ENCODE assay signal across 13 mouse cellular contexts in the genomic region with DNA sequence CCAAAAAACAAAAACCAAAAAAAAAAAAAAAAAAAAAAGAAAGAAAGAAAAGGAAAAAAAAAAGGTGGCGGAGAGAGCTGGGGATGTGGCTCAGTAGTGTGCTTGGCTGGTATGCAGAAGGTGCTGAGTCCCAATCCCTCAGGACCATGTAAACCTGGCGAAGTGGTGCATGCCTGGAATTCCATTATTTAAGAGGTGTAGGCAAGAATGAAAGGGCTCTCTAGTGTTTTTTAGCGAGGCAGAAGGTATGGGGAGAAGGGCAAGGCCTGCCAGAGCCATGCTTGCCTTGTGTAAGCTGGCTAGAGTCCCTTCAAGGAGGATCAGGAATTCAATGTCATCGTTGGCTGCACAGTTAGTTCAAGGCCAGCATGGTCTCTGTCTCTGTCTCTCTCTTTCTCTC. TPM values are rescaled to one million over a fixed set of nuclear protein-coding genes. Genes with fewer than 3 reads are reported as not detected.
DNase-seq lines count a peak whose midpoint lies in the region; ATAC-seq and TF ChIP-seq lines count a peak whose summit lies in the region.
"Had no signal": no experiment of that assay in that cellular context is flagged by ENCODE, and none has a peak within 500 bp of the region (broad histone marks: within the 10 kb centered on the region; RNA-seq: fewer than 3 reads in every experiment).

No protein-coding gene starts in this region.

- H3K9me3 ChIP-seq in megakaryocyte, embryonic 14.5 days, result no peaks in the 10 kb centered on the region
- no peaks in the 10 kb centered on the region for H3K9me3 ChIP-seq in liver, embryonic 14.5 days (ENCODE audit: control insufficient read depth, low read length)
- H3K9me3 ChIP-seq in stomach, postnatal 0 days (ENCODE audit: control insufficient read depth, low read length), result no peaks in the 10 kb centered on the region

- 95% methylated on average over 4 of the region's 4 CpGs for WGBS in cerebellum, adult 2 months
- 57% methylated on average over 4 of the region's 4 CpGs for WGBS in liver, embryonic 14.5 days (ENCODE audit: insufficient replicate concordance)
- 79% methylated on average over 4 of the region's 4 CpGs for WGBS in stomach, postnatal 0 days

- H3K4me3 ChIP-seq in cerebellum, adult 2 months (replicated peaks; ENCODE audit: insufficient read depth, low read depth, low read length), result no peak overlapping the region
- peak overlapping the region; percentile 90 for H3K4me3 ChIP-seq in megakaryocyte, embryonic 14.5 days (replicated peaks)
- H3K4me3 ChIP-seq in liver, embryonic 14.5 days (ENCODE audit: insufficient read depth in 1 of 2, low read depth in 2 of 2, low read length in 2 of 2), result no peak overlapping the region
- no peak overlapping the region for H3K4me3 ChIP-seq in stomach, postnatal 0 days (ENCODE audit: low read depth, low read length)

- H3K4me1 ChIP-seq in cerebellum, adult 2 months (ENCODE audit: control insufficient read depth, insufficient read depth, low read length), result peaks cover 14% of the 10 kb centered on the region; the same call in 1 of the 2 replicates
- H3K4me1 ChIP-seq in megakaryocyte, embryonic 14.5 days, result peaks cover 55% of the 10 kb centered on the region
- H3K4me1 ChIP-seq in liver, embryonic 14.5 days (replicated peaks; ENCODE audit: control insufficient read depth in 2 of 2, insufficient read depth in 2 of 2, low read length in 1 of 2), result peaks cover 4 to 8% of the 10 kb centered on the region in 2 experiments; a peak in 1 of 4 replicates
- H3K4me1 ChIP-seq in stomach, postnatal 0 days (replicated peaks; ENCODE audit: control insufficient read depth, insufficient read depth), result no peaks in the 10 kb centered on the region

- no peaks in the 10 kb centered on the region for H3K27me3 ChIP-seq in cerebellum, adult 2 months (ENCODE audit: control insufficient read depth, insufficient read depth, low read length)
- H3K27me3 ChIP-seq in megakaryocyte, embryonic 14.5 days (replicated peaks), result peaks cover 5% of the 10 kb centered on the region
- no peaks in the 10 kb centered on the region for H3K27me3 ChIP-seq in liver, embryonic 14.5 days (ENCODE audit: control insufficient read depth, insufficient read depth, low read length)
- no peaks in the 10 kb centered on the region for H3K27me3 ChIP-seq in stomach, postnatal 0 days (ENCODE audit: control insufficient read depth, insufficient read depth, low read length)

- TF ChIP-seq EP300 in liver, embryonic 14.5 days (IDR thresholded peaks at IDR 0.05; ENCODE audit: low read depth), result no peak
- no peak for TF ChIP-seq EP300 in stomach, postnatal 0 days (optimal IDR thresholded peaks at IDR 0.05)

- peak in 1 of 2 experiments; percentile 7 for DNase-seq in cerebellum, adult 2 months
- no peak for DNase-seq in cerebellum, adult 11 months
- DNase-seq in liver, embryonic 14.5 days (ENCODE audit: low read depth in 3 of 3, low spot score in 3 of 3), result no peak
- no peak for DNase-seq in stomach, postnatal 0 days (ENCODE audit: low spot score)
- no peak for DNase-seq in thymus, postnatal 14 days
- DNase-seq in adrenal gland, adult 2 months, result no peak
- DNase-seq: kidney, adult 18-20 months; right cerebral cortex, adult 18-20 months had no signal

- H3K9ac ChIP-seq in liver, embryonic 14.5 days (replicated peaks), result peak overlapping the region; percentile 9; the same call in 1 of the 2 replicates
- H3K9ac ChIP-seq in stomach, postnatal 0 days (ENCODE audit: low read length), result no peak overlapping the region

- peak overlapping the region; percentile 71 for H3K4me2 ChIP-seq in liver, embryonic 14.5 days (ENCODE audit: low read depth)
- no peak overlapping the region for H3K4me2 ChIP-seq in stomach, postnatal 0 days (replicated peaks; ENCODE audit: low read depth)

- ATAC-seq in megakaryocyte, adult 5-6 weeks (ENCODE audit: poor library complexity, severe bottlenecking), result no peak
- no peak for ATAC-seq in liver, embryonic 14.5 days (ENCODE audit: insufficient read depth)
- no peak for ATAC-seq in stomach, postnatal 0 days (ENCODE audit: low FRiP score, low TSS enrichment)

- TF ChIP-seq POLR2A in cerebellum, adult 2 months (IDR thresholded peaks at IDR 0.05; ENCODE audit: borderline replicate concordance, insufficient read depth, low read length), result no peak

- no peak for TF ChIP-seq CTCF in cerebellum, adult 2 months (IDR thresholded peaks at IDR 0.05; ENCODE audit: borderline replicate concordance, insufficient read depth, low read depth, low read length)
- no peak for TF ChIP-seq CTCF in liver, embryonic 14.5 days (IDR thresholded peaks at IDR 0.05; ENCODE audit: low read depth)
- no peak for TF ChIP-seq CTCF in stomach, postnatal 0 days (IDR thresholded peaks at IDR 0.05; ENCODE audit: low read depth)

- H3K36me3 ChIP-seq in megakaryocyte, embryonic 14.5 days (replicated peaks; ENCODE audit: low read length), result no peaks in the 10 kb centered on the region
- no peaks in the 10 kb centered on the region for H3K36me3 ChIP-seq in liver, embryonic 14.5 days (replicated peaks; ENCODE audit: control insufficient read depth, insufficient read depth, low read depth)
- no peaks in the 10 kb centered on the region for H3K36me3 ChIP-seq in stomach, postnatal 0 days (ENCODE audit: control insufficient read depth, insufficient read depth, low read length)

- H3K27ac ChIP-seq in cerebellum, adult 2 months (ENCODE audit: insufficient read depth, low read length), result peak overlapping the region; percentile 71; the same call in 1 of the 2 replicates
- H3K27ac ChIP-seq in liver, embryonic 14.5 days, result no peak overlapping the region
- H3K27ac ChIP-seq in stomach, postnatal 0 days (replicated peaks), result peak overlapping the region; percentile 90

RNA-seq across cellular contexts. Expression of a gene that starts 4.2 kb away (rescaled TPM):
- polyA plus RNA-seq in cerebellum, adult 2 months (2012; rRNA removed), result 9.3 and 11.9 TPM in 2 replicates
- not detected in 2 replicates for polyA plus RNA-seq in megakaryocyte, embryonic 14.5 days (2012; ENCODE audit: insufficient read depth, low replicate concordance)
- 1.1 and 1.8 TPM in 2 replicates for total RNA-seq in megakaryocyte, adult 5-6 weeks (2015)
- total RNA-seq in megakaryocyte, adult 5-6 weeks (2017), result 1.3 and 3.5 TPM in 2 replicates
- 0.01 and 0.13 TPM in 2 replicates for polyA plus RNA-seq in liver, embryonic 14.5 days (2012; rRNA removed)
- polyA plus RNA-seq in liver, embryonic 14.5 days (2014; fragmentation: Nextera tagmentation; extraction: Ambion mirVana), result not detected in 2 replicates
- polyA plus RNA-seq in stomach, postnatal 0 days (2015; fragmentation: Nextera tagmentation; extraction: Ambion mirVana), result 0.07 TPM in 2 replicates
- not detected for total RNA-seq in adrenal gland, adult 2 months (2021)
- not detected in 2 replicates for polyA plus RNA-seq in adrenal gland, adult 2 months (2012; rRNA removed)
- total RNA-seq: gastrocnemius, adult 18-20 months; midbrain, postnatal 0 days had no signal
- polyA plus RNA-seq: embryonic facial prominence, embryonic 11.5 days; midbrain, postnatal 0 days had no signal

RNA-seq across cellular contexts. Expression of a gene that starts 13.3 kb away (rescaled TPM):
- 410 and 458 TPM in 2 replicates for polyA plus RNA-seq in cerebellum, adult 2 months (2012; rRNA removed)
- 22.9 and 52.2 TPM in 2 replicates for polyA plus RNA-seq in megakaryocyte, embryonic 14.5 days (2012; ENCODE audit: insufficient read depth, low replicate concordance)
- total RNA-seq in megakaryocyte, adult 5-6 weeks (2015), result 354 and 364 TPM in 2 replicates
- total RNA-seq in megakaryocyte, adult 5-6 weeks (2017), result 189 and 193 TPM in 2 replicates
- polyA plus RNA-seq in liver, embryonic 14.5 days (2012; rRNA removed), result 84.5 and 119 TPM in 2 replicates
- polyA plus RNA-seq in liver, embryonic 14.5 days (2014; fragmentation: Nextera tagmentation; extraction: Ambion mirVana), result 139 and 165 TPM in 2 replicates
- 104 and 112 TPM in 2 replicates for polyA plus RNA-seq in stomach, postnatal 0 days (2015; fragmentation: Nextera tagmentation; extraction: Ambion mirVana)
- 100 to 1,000 TPM; 181 to 207 TPM for total RNA-seq in adrenal gland, adult 2 months (2021)
- 36.4 and 36.6 TPM in 2 replicates for polyA plus RNA-seq in adrenal gland, adult 2 months (2012; rRNA removed)

RNA-seq across cellular contexts. Expression of a gene that starts 44.1 kb away (rescaled TPM):
- 0.92 and 1.6 TPM in 2 replicates for polyA plus RNA-seq in cerebellum, adult 2 months (2012; rRNA removed)
- not detected in 2 replicates for polyA plus RNA-seq in megakaryocyte, embryonic 14.5 days (2012; ENCODE audit: insufficient read depth, low replicate concordance)
- 0.85 and 1.1 TPM in 2 replicates for total RNA-seq in megakaryocyte, adult 5-6 weeks (2015)
- 3.4 and 6.4 TPM in 2 replicates for total RNA-seq in megakaryocyte, adult 5-6 weeks (2017)
- 0.10 TPM in 1 of 2 replicates, not detected in the other for polyA plus RNA-seq in liver, embryonic 14.5 days (2012; rRNA removed)
- not detected in 2 replicates for polyA plus RNA-seq in liver, embryonic 14.5 days (2014; fragmentation: Nextera tagmentation; extraction: Ambion mirVana)
- polyA plus RNA-seq in stomach, postnatal 0 days (2015; fragmentation: Nextera tagmentation; extraction: Ambion mirVana), result 0.21 and 0.30 TPM in 2 replicates
- total RNA-seq in adrenal gland, adult 2 months (2021), result not detected
- not detected in 2 replicates for polyA plus RNA-seq in adrenal gland, adult 2 months (2012; rRNA removed)
